Mouse (Mus musculus): ENCODE measurements at regions not wholly inside any gene's neighbourhood (a gene's known extent, or its start where the extent isn't known, plus 50 kb on each side); places are given as distances from the start of the nearest gene placed in this dataset.

GRCm38 (mm10) chr3:134015412-134015811, 220.9 kb upstream of the Cxxc4 start:
- no peaks in the 10 kb centered on the region for H3K27me3 ChIP-seq (ENCODE audit: control insufficient read depth, insufficient read depth, low read length)
- 94% methylated on average over 3 of the region's 3 CpGs for whole genome bisulfite sequencing
- H3K36me3 ChIP-seq (ENCODE audit: control insufficient read depth, insufficient read depth, low read length): no peaks in the 10 kb centered on the region
- no peaks in the 10 kb centered on the region for H3K4me1 ChIP-seq (replicated peaks; ENCODE audit: control insufficient read depth, insufficient read depth, low read length)
- H3K4me3 ChIP-seq (ENCODE audit: control insufficient read depth, insufficient read depth, low read length): no peak overlapping the region
- no peak for DNase-seq
- H3K27ac ChIP-seq (ENCODE audit: control insufficient read depth, insufficient read depth, low read length): no peak overlapping the region
- TF ChIP-seq CTCF (IDR thresholded peaks at IDR 0.05; ENCODE audit: borderline replicate concordance, control insufficient read depth, extremely low read depth, insufficient read depth, low read length, poor library complexity) (no peak), POLR2A (IDR thresholded peaks at IDR 0.05; ENCODE audit: control insufficient read depth, extremely low read depth, insufficient read depth, low read length, poor library complexity) (no peak)

- Histone ChIP-seq H3K36me3 (ENCODE audit: control insufficient read depth, insufficient read depth, low read length) (no peaks in the 10 kb centered on the region), H3K27me3 (ENCODE audit: control insufficient read depth, insufficient read depth, low read length) (no peaks in the 10 kb centered on the region), H3K4me3 (ENCODE audit: control insufficient read depth, insufficient read depth, low read length) (no peak overlapping the region), H3K27ac (ENCODE audit: control insufficient read depth, insufficient read depth, low read length) (no peak overlapping the region), H3K4me1 (replicated peaks; ENCODE audit: control insufficient read depth, insufficient read depth, low read length) (no peaks in the 10 kb centered on the region)
- no peak for TF ChIP-seq CTCF (IDR thresholded peaks at IDR 0.05; ENCODE audit: borderline replicate concordance, control insufficient read depth, extremely low read depth, insufficient read depth, low read length, poor library complexity)
- TF ChIP-seq POLR2A (IDR thresholded peaks at IDR 0.05; ENCODE audit: control insufficient read depth, extremely low read depth, insufficient read depth, low read length, poor library complexity): no peak
- DNase-seq: no peak
- WGBS: 68% methylated on average over 5 of the region's 5 CpGs
Observed at GRCm38 (mm10) chr3:134033862-134034261, 202.4 kb upstream of the Cxxc4 start.

DNA sequence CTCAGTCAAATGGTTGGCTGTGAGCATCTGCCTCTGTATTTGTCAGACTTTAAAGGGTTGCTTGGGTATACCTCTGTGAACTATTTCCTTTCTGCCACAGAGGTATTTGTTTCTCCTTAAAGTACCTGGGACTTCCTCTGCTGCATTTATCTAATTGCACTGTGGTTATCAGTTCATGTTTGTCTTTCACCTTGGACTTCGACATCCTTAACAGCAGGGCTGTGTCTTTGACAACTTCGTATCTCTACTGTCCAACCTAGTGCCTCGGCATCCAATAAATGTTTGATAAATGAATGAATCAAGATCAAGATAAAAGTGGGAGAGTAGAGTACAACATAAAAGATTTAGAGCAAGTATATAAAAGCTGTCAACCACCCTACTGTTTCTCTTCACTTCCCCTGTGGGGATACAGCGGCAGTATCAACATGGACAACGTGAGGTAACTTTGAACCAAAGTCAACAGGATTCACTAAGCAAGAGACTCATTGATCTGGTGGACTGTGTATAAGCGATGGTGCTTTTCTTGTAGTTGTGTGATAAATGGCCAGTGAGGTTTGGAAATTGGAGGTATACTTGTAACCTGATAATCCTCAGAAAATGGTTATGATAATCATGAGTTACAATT, 199.9 kb upstream of the Cxxc4 start:
- no peaks in the 10 kb centered on the region for H3K36me3 ChIP-seq (ENCODE audit: control insufficient read depth, insufficient read depth, low read length)
- H3K27ac ChIP-seq (ENCODE audit: control insufficient read depth, insufficient read depth, low read length): no peak overlapping the region
- no peak for DNase-seq
- H3K4me1 ChIP-seq (replicated peaks; ENCODE audit: control insufficient read depth, insufficient read depth, low read length): no peaks in the 10 kb centered on the region
- H3K4me3 ChIP-seq (ENCODE audit: control insufficient read depth, insufficient read depth, low read length): no peak overlapping the region
- TF ChIP-seq POLR2A (IDR thresholded peaks at IDR 0.05; ENCODE audit: control insufficient read depth, extremely low read depth, insufficient read depth, low read length, poor library complexity): no peak
- no peak for TF ChIP-seq CTCF (IDR thresholded peaks at IDR 0.05; ENCODE audit: borderline replicate concordance, control insufficient read depth, extremely low read depth, insufficient read depth, low read length, poor library complexity)
- no peaks in the 10 kb centered on the region for H3K27me3 ChIP-seq (ENCODE audit: control insufficient read depth, insufficient read depth, low read length)
- 96% methylated on average over 6 of the region's 6 CpGs for WGBS

- no peak overlapping the region for H3K4me3 ChIP-seq (ENCODE audit: control insufficient read depth, insufficient read depth, low read length)
- H3K27ac ChIP-seq (ENCODE audit: control insufficient read depth, insufficient read depth, low read length): no peak overlapping the region
- H3K36me3 ChIP-seq (ENCODE audit: control insufficient read depth, insufficient read depth, low read length): no peaks in the 10 kb centered on the region
- DNase-seq: no peak
- no peak for TF ChIP-seq POLR2A (IDR thresholded peaks at IDR 0.05; ENCODE audit: control insufficient read depth, extremely low read depth, insufficient read depth, low read length, poor library complexity)
- no peak for TF ChIP-seq CTCF (IDR thresholded peaks at IDR 0.05; ENCODE audit: borderline replicate concordance, control insufficient read depth, extremely low read depth, insufficient read depth, low read length, poor library complexity)
- no peaks in the 10 kb centered on the region for H3K27me3 ChIP-seq (ENCODE audit: control insufficient read depth, insufficient read depth, low read length)
- no peaks in the 10 kb centered on the region for H3K4me1 ChIP-seq (replicated peaks; ENCODE audit: control insufficient read depth, insufficient read depth, low read length)
Observed at GRCm38 (mm10) chr3:134050649-134051048, 185.6 kb upstream of the Cxxc4 start.

DNA sequence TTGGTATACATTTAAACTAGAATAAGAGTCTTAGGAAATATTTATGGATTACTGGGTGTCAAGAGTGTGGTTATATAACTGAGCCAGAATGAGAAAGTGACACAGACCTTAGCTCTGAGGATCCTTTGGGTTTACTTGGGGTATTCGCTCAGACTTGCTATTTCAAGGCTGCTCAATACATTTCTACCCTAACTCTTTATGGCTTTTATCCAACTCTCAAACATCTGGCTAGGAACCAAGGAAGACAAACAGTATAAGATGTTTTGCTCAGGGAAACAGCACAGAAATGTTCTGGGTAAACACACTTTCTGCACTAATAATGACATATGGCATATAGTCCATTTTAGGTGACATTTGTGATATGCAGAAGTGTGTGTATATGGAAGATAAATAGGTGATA, 153.8 kb upstream of the Cxxc4 start:
- no peak for TF ChIP-seq POLR2A (IDR thresholded peaks at IDR 0.05; ENCODE audit: control insufficient read depth, extremely low read depth, insufficient read depth, low read length, poor library complexity)
- no peak for TF ChIP-seq CTCF (IDR thresholded peaks at IDR 0.05; ENCODE audit: borderline replicate concordance, control insufficient read depth, extremely low read depth, insufficient read depth, low read length, poor library complexity)
- H3K27ac ChIP-seq (ENCODE audit: control insufficient read depth, insufficient read depth, low read length): no peak overlapping the region
- 95% methylated on average over 1 of the region's 1 CpGs for WGBS
- H3K4me3 ChIP-seq (ENCODE audit: control insufficient read depth, insufficient read depth, low read length): no peak overlapping the region
- DNase-seq: no peak
- H3K4me1 ChIP-seq (replicated peaks; ENCODE audit: control insufficient read depth, insufficient read depth, low read length): no peaks in the 10 kb centered on the region
- H3K36me3 ChIP-seq (ENCODE audit: control insufficient read depth, insufficient read depth, low read length): no peaks in the 10 kb centered on the region
- no peaks in the 10 kb centered on the region for H3K27me3 ChIP-seq (ENCODE audit: control insufficient read depth, insufficient read depth, low read length)

- H3K27ac ChIP-seq (ENCODE audit: control insufficient read depth, insufficient read depth, low read length): no peak overlapping the region
- no peak for DNase-seq
- H3K4me3 ChIP-seq (ENCODE audit: control insufficient read depth, insufficient read depth, low read length): no peak overlapping the region
- no peaks in the 10 kb centered on the region for H3K4me1 ChIP-seq (replicated peaks; ENCODE audit: control insufficient read depth, insufficient read depth, low read length)
- no peaks in the 10 kb centered on the region for H3K36me3 ChIP-seq (ENCODE audit: control insufficient read depth, insufficient read depth, low read length)
- 83% methylated on average over 3 of the region's 3 CpGs for WGBS
- TF ChIP-seq POLR2A (IDR thresholded peaks at IDR 0.05; ENCODE audit: control insufficient read depth, extremely low read depth, insufficient read depth, low read length, poor library complexity) (no peak), CTCF (IDR thresholded peaks at IDR 0.05; ENCODE audit: borderline replicate concordance, control insufficient read depth, extremely low read depth, insufficient read depth, low read length, poor library complexity) (no peak)
- no peaks in the 10 kb centered on the region for H3K27me3 ChIP-seq (ENCODE audit: control insufficient read depth, insufficient read depth, low read length)
Observed at GRCm38 (mm10) chr3:134099471-134100125, 136.7 kb upstream of the Cxxc4 start.

Measured in thymus, adult 2 months (tissue).